Mouse (Mus musculus) layer of hippocampus, postnatal 36 days (tissue): ENCODE measurements at regions not wholly inside any gene's neighbourhood (a gene's known extent, or its start where the extent isn't known, plus 50 kb on each side); places are given as distances from the start of the nearest gene placed in this dataset.

Experiments
- DNase-seq, 2 experiments: peaks; one replicate each; pipeline ENCODE4 v3.0.0; 2022

DNA sequence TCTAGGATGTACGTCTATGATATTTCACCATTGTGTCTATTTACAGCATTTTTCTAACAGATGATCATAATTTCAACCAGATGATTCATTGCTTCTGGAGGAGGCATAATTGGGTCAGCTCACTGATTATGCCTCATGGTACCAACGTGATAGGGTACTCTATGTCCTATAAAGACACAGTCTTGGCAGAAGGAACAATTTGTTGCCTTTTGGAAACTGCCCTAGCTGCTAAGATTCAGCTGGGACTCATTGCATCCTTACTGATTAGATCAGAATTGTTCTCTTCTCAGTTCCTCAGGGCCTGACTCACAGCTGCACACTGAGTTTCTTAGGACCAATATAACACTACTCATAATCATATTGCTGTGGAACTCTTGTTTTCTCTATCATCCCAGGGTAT, 856.6 kb upstream of the Pcdh17 start:
- peak in 1 of 2 experiments; percentile 5 for DNase-seq
